Mouse (Mus musculus) CH12.LX (cell line): ENCODE results near the gene Slc18a3. TPM values are rescaled to one million over a fixed set of nuclear protein-coding genes. Genes with fewer than 3 reads are reported as not detected.

Experiments
- DNase-seq: peaks from one replicate; pipeline ENCODE4 v3.0.0-alpha.2; 2013; ENCODE audit errors: extremely low read depth
- H3K27ac ChIP-seq: 2 replicates; pipeline ENCODE4 v1.5.1; 2012; ENCODE audit warnings: low read depth, mild to moderate bottlenecking, control low read depth, moderate library complexity; ENCODE audit not compliant: insufficient read depth
- H3K27me3 ChIP-seq: replicated peaks from 2 replicates; pipeline ENCODE3; 2012; ENCODE audit warnings: inconsistent platforms
- H3K36me3 ChIP-seq, 2 experiments: replicated peaks in 1 of 2; 2 replicates each; pipeline versions ENCODE3 to v1.6.1; 2012; ENCODE audit warnings: inconsistent platforms in 1 of 2, low read length in 1 of 2, mild to moderate bottlenecking in 1 of 2, mixed read lengths in 1 of 2, moderate library complexity in 1 of 2; ENCODE audit not compliant: control insufficient read depth in 1 of 2, insufficient read depth in 1 of 2
- H3K4me1 ChIP-seq, 2 experiments: 2 replicates each; pipeline ENCODE4 v1.6.1; 2012; ENCODE audit warnings: inconsistent platforms in 1 of 2, moderate library complexity in 1 of 2; ENCODE audit not compliant: insufficient read depth in 2 of 2, control insufficient read depth in 1 of 2
- H3K4me2 ChIP-seq: 2 replicates; pipeline ENCODE4 v1.6.1; 2012; ENCODE audit warnings: low read depth, mild to moderate bottlenecking, control low read depth; ENCODE audit not compliant: poor library complexity, insufficient read depth, severe bottlenecking
- H3K4me3 ChIP-seq, 3 experiments: fragments of 150-350 bp in 1 of 3; sonication (generic) in 1 of 3; replicated peaks in 1 of 3; 2 replicates each; pipeline versions ENCODE3 to v1.5.1; 2011 to 2012; ENCODE audit warnings: low read depth in 2 of 3, low read length in 2 of 3, mild to moderate bottlenecking in 2 of 3, moderate library complexity in 2 of 3, control low read depth in 1 of 3, improper control_type of control experiment in 1 of 3, inconsistent platforms in 1 of 3, mixed read lengths in 1 of 3; ENCODE audit not compliant: poor library complexity in 1 of 3
- H3K79me2 ChIP-seq: replicated peaks from 2 replicates; pipeline ENCODE4 v1.6.1; 2012; ENCODE audit warnings: mild to moderate bottlenecking, moderate library complexity; ENCODE audit not compliant: control insufficient read depth, poor library complexity, insufficient read depth, severe bottlenecking; ENCODE audit errors: extremely low read depth
- H3K9ac ChIP-seq: 2 replicates; pipeline ENCODE4 v1.6.1; 2012; ENCODE audit warnings: low read depth, mild to moderate bottlenecking, control low read depth, moderate library complexity; ENCODE audit not compliant: insufficient read depth
- H3K9me3 ChIP-seq: replicated peaks from 2 replicates; pipeline ENCODE3; 2012; ENCODE audit warnings: low read length, inconsistent platforms, mixed read lengths
- CTCF ChIP-seq, 2 experiments: IDR thresholded peaks in 1 of 2; conservative IDR thresholded peaks in 1 of 2; 2 replicates each; pipeline ENCODE4 v1.5.1; 2011 to 2012; ENCODE audit warnings: low read depth in 2 of 2, low read length in 2 of 2, improper control_type of control experiment in 1 of 2, inconsistent platforms in 1 of 2, mild to moderate bottlenecking in 1 of 2, moderate library complexity in 1 of 2
- E2F4 ChIP-seq: IDR thresholded peaks from 2 replicates; pipeline ENCODE4 v1.6.1; 2011; ENCODE audit warnings: low read depth, low read length, improper control_type of control experiment; ENCODE audit not compliant: insufficient replicate concordance
- EP300 ChIP-seq: IDR thresholded peaks from 2 replicates; pipeline ENCODE4 v1.6.1; 2011; ENCODE audit warnings: low read length, improper control_type of control experiment
- ETS1 ChIP-seq: conservative IDR thresholded peaks from 2 replicates; pipeline ENCODE4 v1.6.1; 2012; ENCODE audit warnings: low read depth, mild to moderate bottlenecking, inconsistent platforms, low read length, improper control_type of control experiment, moderate library complexity
- GABPA ChIP-seq: IDR thresholded peaks from 2 replicates; pipeline ENCODE4 v1.6.1; 2012; ENCODE audit warnings: low read depth, low read length, improper control_type of control experiment, inconsistent platforms; ENCODE audit not compliant: insufficient replicate concordance
- JUND ChIP-seq: conservative IDR thresholded peaks from 2 replicates; pipeline ENCODE4 v1.6.1; 2011; ENCODE audit warnings: low read depth, low read length, improper control_type of control experiment
- MAFK ChIP-seq: IDR thresholded peaks from 2 replicates; pipeline ENCODE4 v1.6.1; 2011; ENCODE audit warnings: low read length, improper control_type of control experiment; ENCODE audit not compliant: insufficient replicate concordance
- MAZ ChIP-seq: IDR thresholded peaks from 2 replicates; pipeline ENCODE4 v1.6.1; 2012; ENCODE audit warnings: low read depth, mild to moderate bottlenecking, inconsistent platforms, low read length, improper control_type of control experiment, moderate library complexity
- MEF2A ChIP-seq: IDR thresholded peaks from 2 replicates; pipeline ENCODE4 v1.6.1; 2014; ENCODE audit warnings: low read depth, mild to moderate bottlenecking, inconsistent platforms, low read length, improper control_type of control experiment, borderline replicate concordance
- MXI1 ChIP-seq: IDR thresholded peaks from 2 replicates; pipeline ENCODE4 v1.6.1; 2011; ENCODE audit warnings: mild to moderate bottlenecking, low read depth, low read length, improper control_type of control experiment
- NELFE ChIP-seq: IDR thresholded peaks from 2 replicates; pipeline ENCODE4 v1.6.1; 2011; ENCODE audit warnings: low read depth, low read length, improper control_type of control experiment
- RAD21 ChIP-seq: IDR thresholded peaks from 2 replicates; pipeline ENCODE4 v1.6.1; 2011; ENCODE audit warnings: low read depth, mild to moderate bottlenecking, low read length, improper control_type of control experiment, moderate library complexity
- TCF12 ChIP-seq: IDR thresholded peaks from 2 replicates; pipeline ENCODE4 v1.6.1; 2014; ENCODE audit warnings: low read depth, mild to moderate bottlenecking, inconsistent platforms, low read length, improper control_type of control experiment
- USF1 ChIP-seq: IDR thresholded peaks from 2 replicates; pipeline ENCODE4 v1.6.1; 2014; ENCODE audit warnings: low read depth, mild to moderate bottlenecking, inconsistent platforms, low read length, improper control_type of control experiment
- ZC3H11A ChIP-seq: IDR thresholded peaks from 2 replicates; pipeline ENCODE4 v1.6.1; 2012; ENCODE audit warnings: low read depth, mild to moderate bottlenecking, inconsistent platforms, low read length, improper control_type of control experiment
- ZKSCAN1 ChIP-seq: IDR thresholded peaks from 2 replicates; pipeline ENCODE4 v1.6.1; 2012; ENCODE audit warnings: low read depth, inconsistent platforms, low read length, improper control_type of control experiment, borderline replicate concordance
- ZMIZ1 ChIP-seq: IDR thresholded peaks from 2 replicates; pipeline ENCODE4 v1.6.1; 2012; ENCODE audit warnings: low read depth, mild to moderate bottlenecking, inconsistent platforms, low read length, improper control_type of control experiment
- dilution Hi-C: fragments of 300-500 bp; cut with MboI; formaldehyde crosslinking; loops from 2 replicates; pipeline ENCODE4 v1.14.3; 2020; ENCODE audit warnings: low sequenced_read_pairs; ENCODE audit not compliant: extremely low pct_unique_long_range_greater_than_20kb, extremely low pct_ligation_motif_present
- in situ Hi-C: fragments of 300-500 bp; cut with MboI; formaldehyde crosslinking; loops from 3 replicates; pipeline ENCODE4 v1.14.3; 2019; ENCODE audit warnings: low sequenced_read_pairs, low pct_ligation_motif_present, low pct_unique_long_range_greater_than_20kb, mixed read lengths
- polyA plus RNA-seq: library from polyadenylated mRNA; unstranded; fragments of >175 nt; gene quantifications from 2 replicates; pipeline ENCODE4 v1.2.1, GENCODE M21; 2012; ENCODE audit warnings: low read depth; ENCODE audit not compliant: insufficient read length
- total RNA-seq, 2 experiments: library from RNA; depleted of rRNA; stranded (reverse); fragments of 300-350 nt in 1 of 2; fragments of >200 nt in 1 of 2; gene quantifications; 2 replicates each; pipeline ENCODE4 v1.2.3; 2012 to 2014

Slc18a3 gene
- total and polyA plus RNA-seq, 3 experiments, result not detected

- Histone ChIP-seq H3K9ac (no peak overlapping the region), H3K27ac (no peak overlapping the region), H3K79me2 (no peaks in the 10 kb centered on the region), H3K36me3 (no peaks in the 10 kb centered on the region), H3K9me3 (peaks cover 4% of the 10 kb centered on the region), H3K4me2 (no peak overlapping the region), H3K27me3 (no peaks in the 10 kb centered on the region), H3K4me3 (no peak overlapping the region), H3K4me1 (no peaks in the 10 kb centered on the region)
- DNase-seq, result no peak
- TF ChIP-seq E2F4, result no peak
- TF ChIP-seq CTCF (conservative IDR thresholded peaks at IDR 0.05 in 1 of 2, IDR thresholded peaks at IDR 0.05 in 1 of 2; ENCODE audit: low read depth in 2 of 2, low read length in 2 of 2), result peak; percentile 9 to 25; a peak in 1 of 4 replicates
- dilution Hi-C loops (no loop called here), in situ Hi-C loops (no loop called here)
Observed at GRCm38 (mm10) chr14:32437352-32437793, 27.3 kb downstream of the Slc18a3 start.

- H3K9me3 ChIP-seq, result peaks cover 4% of the 10 kb centered on the region
- no peak for DNase-seq
- dilution Hi-C loops (no loop called here), in situ Hi-C loops (no loop called here)
- TF ChIP-seq RAD21, result no peak
- no peaks in the 10 kb centered on the region for H3K4me1 ChIP-seq
- H3K4me2 ChIP-seq, result no peak overlapping the region
- no peak overlapping the region for H3K9ac ChIP-seq
- H3K79me2 ChIP-seq, result no peaks in the 10 kb centered on the region
- H3K4me3 ChIP-seq, result no peak overlapping the region
- H3K27ac ChIP-seq, result no peak overlapping the region
- peaks cover 7% of the 10 kb centered on the region for H3K27me3 ChIP-seq
- H3K36me3 ChIP-seq, result no peaks in the 10 kb centered on the region
Observed at GRCm38 (mm10) chr14:32429030-32429602, 35.5 kb downstream of the Slc18a3 start.

GRCm38 (mm10) chr14:32423946-32424345 is 40.7 kb downstream of the Slc18a3 start:
- TF ChIP-seq ZC3H11A, result no peak
- TF ChIP-seq NELFE, result no peak
- Histone ChIP-seq H3K36me3 (no peaks in the 10 kb centered on the region), H3K79me2 (no peaks in the 10 kb centered on the region), H3K27me3 (peaks cover 8% of the 10 kb centered on the region), H3K4me3 (no peak overlapping the region), H3K4me1 (peaks cover 0 to 9% of the 10 kb centered on the region in 2 experiments; a peak in 2 of 4 replicates), H3K9ac (no peak overlapping the region), H3K9me3 (no peaks in the 10 kb centered on the region), H3K4me2 (no peak overlapping the region), H3K27ac (no peak overlapping the region)
- DNase-seq, result no peak
- dilution Hi-C loops (no loop called here), in situ Hi-C loops (no loop called here)

GRCm38 (mm10) chr14:32418747-32419146 is 45.9 kb downstream of the Slc18a3 start:
- dilution Hi-C loops, result no loop called here
- Histone ChIP-seq H3K4me2 (no peak overlapping the region), H3K79me2 (no peaks in the 10 kb centered on the region), H3K27ac (no peak overlapping the region), H3K27me3 (peaks cover 13% of the 10 kb centered on the region)
- in situ Hi-C loops, result no loop called here
- TF ChIP-seq USF1 (no peak), JUND (no peak), EP300 (no peak), TCF12 (no peak), ETS1 (no peak), ZC3H11A (no peak), ZKSCAN1 (no peak), E2F4 (no peak), GABPA (no peak), ZMIZ1 (no peak), MAFK (no peak), MXI1 (no peak), MEF2A (no peak), MAZ (no peak)
- TF ChIP-seq, all 38 proteins: peak for 0
- no peak for DNase-seq
- H3K4me3 ChIP-seq, result no peak overlapping the region
- peaks cover 0 to 9% of the 10 kb centered on the region in 2 experiments; a peak in 2 of 4 replicates for H3K4me1 ChIP-seq
- H3K9ac ChIP-seq, result no peak overlapping the region
- no peaks in the 10 kb centered on the region for H3K36me3 ChIP-seq
- H3K9me3 ChIP-seq, result peaks cover 16% of the 10 kb centered on the region
